8 mouse cellular contexts compared by ENCODE assay signal in genomic region chr10:45009676-45010075, GRCm38 (mm10). TPM values are rescaled to one million over a fixed set of nuclear protein-coding genes. Genes with fewer than 3 reads are reported as not detected.
A peak's percentile ranks its signal among the peaks of the same experiment; 100 is the strongest.
DNase-seq lines count a peak whose midpoint lies in the region; ATAC-seq lines count a peak whose summit lies in the region.

No protein-coding gene starts in this region.

- ATAC-seq in embryonic facial prominence, embryonic 15.5 days (ENCODE audit: insufficient number of reproducible peaks, low FRiP score, low TSS enrichment, low read depth) = peak; percentile 57; the same call in 1 of the 2 replicates
- peak; percentile 65; the same call in 1 of the 2 replicates for ATAC-seq in midbrain, embryonic 12.5 days (ENCODE audit: low FRiP score, low read depth)

- no peaks in the 10 kb centered on the region for H3K4me1 ChIP-seq in embryonic facial prominence, embryonic 15.5 days
- peaks cover 9% of the 10 kb centered on the region; the same call in 1 of the 2 replicates for H3K4me1 ChIP-seq in midbrain, embryonic 12.5 days

- H3K27ac ChIP-seq in embryonic facial prominence, embryonic 15.5 days (replicated peaks) = no peak overlapping the region
- no peak overlapping the region for H3K27ac ChIP-seq in midbrain, embryonic 12.5 days (replicated peaks)

- H3K36me3 ChIP-seq in embryonic facial prominence, embryonic 15.5 days = no peaks in the 10 kb centered on the region
- H3K36me3 ChIP-seq in midbrain, embryonic 12.5 days = no peaks in the 10 kb centered on the region

- WGBS in embryonic facial prominence, embryonic 15.5 days = 26% methylated on average over 10 of the region's 10 CpGs
- WGBS in midbrain, embryonic 12.5 days = 19% methylated on average over 10 of the region's 10 CpGs

- H3K4me3 ChIP-seq in embryonic facial prominence, embryonic 15.5 days (replicated peaks) = no peak overlapping the region
- no peak overlapping the region for H3K4me3 ChIP-seq in midbrain, embryonic 12.5 days

- DNase-seq in ZHBTc4 (ENCODE audit: low read depth, low spot score) = peak; percentile 89
- DNase-seq in hindlimb bud, embryonic 11.5 days (ENCODE audit: extremely low spot score, low read depth, low spot score) = peak; percentile 56
- DNase-seq in adrenal gland, postnatal 10 days = no peak
- DNase-seq in thymus, postnatal 0 days (ENCODE audit: low spot score) = no peak
- DNase-seq in spleen, postnatal 10 days (ENCODE audit: low spot score in 2 of 2) = no peak
- no peak for DNase-seq in heart, postnatal 25 days (ENCODE audit: low spot score)

- intact Hi-C loops in heart, postnatal 25 days (cut with DNase I) = no loop called here

- no peaks in the 10 kb centered on the region for H3K9me3 ChIP-seq in embryonic facial prominence, embryonic 15.5 days (replicated peaks)
- H3K9me3 ChIP-seq in midbrain, embryonic 12.5 days = no peaks in the 10 kb centered on the region

- 0 out of 2 replicates have a peak overlapping the region, but pooled peaks have one; percentile 2 for H3K4me2 ChIP-seq in embryonic facial prominence, embryonic 15.5 days (replicated peaks)
- H3K4me2 ChIP-seq in midbrain, embryonic 12.5 days (replicated peaks) = no peak overlapping the region

- H3K9ac ChIP-seq in embryonic facial prominence, embryonic 15.5 days = no peak overlapping the region
- no peak overlapping the region for H3K9ac ChIP-seq in midbrain, embryonic 12.5 days (replicated peaks)

- H3K27me3 ChIP-seq in embryonic facial prominence, embryonic 15.5 days = no peaks in the 10 kb centered on the region
- peaks cover 3% of the 10 kb centered on the region; the same call in 1 of the 2 replicates for H3K27me3 ChIP-seq in midbrain, embryonic 12.5 days

RNA-seq across cellular contexts. Expression of gene Prep, which starts 57.3 kb away (rescaled TPM):
- 20.2 and 20.4 TPM in 2 replicates for polyA plus RNA-seq in embryonic facial prominence, embryonic 15.5 days (2015; fragmentation: Nextera tagmentation; extraction: Ambion mirVana)
- 27.2 and 28.8 TPM in 2 replicates for polyA plus RNA-seq in midbrain, embryonic 12.5 days (2016; fragmentation: Nextera tagmentation; extraction: Ambion mirVana)
- total RNA-seq in adrenal gland, postnatal 10 days (2021) = 10 to 100 TPM; 15.3 to 16.8 TPM
- 18.1 and 18.7 TPM in 2 replicates for polyA plus RNA-seq in thymus, postnatal 0 days (2015; fragmentation: Nextera tagmentation; extraction: Ambion mirVana)
- 10 to 100 TPM; 15.5 to 16.5 TPM for total RNA-seq in heart, postnatal 25 days (2021)

Comparison
In these comparisons a context has a peak if more than half of its experiments do, and no peak if none do; other contexts are left out.
1. DNase-seq: peak in ZHBTc4 (single experiment) and hindlimb bud, embryonic 11.5 days (single experiment); none in adrenal gland, postnatal 10 days (single experiment), thymus, postnatal 0 days (single experiment), spleen, postnatal 10 days (0 of 2) and heart, postnatal 25 days (single experiment).